Comparison of ENCODE assay signal across 10 mouse cellular contexts in genomic region chr1:185187135-185187785, GRCm38 (mm10). TPM values are rescaled to one million over a fixed set of nuclear protein-coding genes. Genes with fewer than 3 reads are reported as not detected.
DNase-seq lines count a peak whose midpoint lies in the region; ATAC-seq and TF ChIP-seq lines count a peak whose summit lies in the region.
"Had no signal": no experiment of that assay in that cellular context is flagged by ENCODE, and none has a peak within 500 bp of the region (broad histone marks: within the 10 kb centered on the region; RNA-seq: fewer than 3 reads in every experiment).

No protein-coding gene starts in this region.

- DNase-seq in forebrain, embryonic 11.5 days (ENCODE audit: low spot score): no peak
- DNase-seq in forebrain, embryonic 10.5 days (ENCODE audit: extremely low spot score, low spot score): no peak
- peak; percentile 87 for DNase-seq in lung, embryonic 14.5 days
- no peak for DNase-seq in lung, adult 2 months
- peak; percentile 58 for DNase-seq in lung, postnatal 36 days
- DNase-seq in urinary bladder, postnatal 10 days (ENCODE audit: low spot score): no peak
- no peak for DNase-seq in cerebellum, adult 2 months

- H3K4me2 ChIP-seq in forebrain, embryonic 11.5 days (ENCODE audit: low read depth, low read length, severe bottlenecking): no peak overlapping the region
- H3K4me2 ChIP-seq in lung, embryonic 14.5 days: no peak overlapping the region
- no peak overlapping the region for H3K4me2 ChIP-seq in forebrain, embryonic 15.5 days (replicated peaks)
- H3K4me2 ChIP-seq: heart, embryonic 13.5 days had no signal

- no peaks in the 10 kb centered on the region for H3K36me3 ChIP-seq in forebrain, embryonic 11.5 days (ENCODE audit: control insufficient read depth, insufficient read depth, low read length)
- H3K36me3 ChIP-seq in forebrain, embryonic 10.5 days (replicated peaks): no peaks in the 10 kb centered on the region
- H3K36me3 ChIP-seq in lung, embryonic 14.5 days (ENCODE audit: insufficient read depth): no peaks in the 10 kb centered on the region
- no peaks in the 10 kb centered on the region for H3K36me3 ChIP-seq in forebrain, embryonic 15.5 days
- H3K36me3 ChIP-seq: heart, embryonic 13.5 days had no signal

- H3K9me3 ChIP-seq in forebrain, embryonic 11.5 days (ENCODE audit: control insufficient read depth, low read length): no peaks in the 10 kb centered on the region
- H3K9me3 ChIP-seq in forebrain, embryonic 10.5 days: no peaks in the 10 kb centered on the region
- no peaks in the 10 kb centered on the region for H3K9me3 ChIP-seq in lung, embryonic 14.5 days (ENCODE audit: low read depth, low read length)
- H3K9me3 ChIP-seq in forebrain, embryonic 15.5 days: no peaks in the 10 kb centered on the region
- H3K9me3 ChIP-seq: heart, embryonic 13.5 days had no signal

- H3K4me1 ChIP-seq in forebrain, embryonic 11.5 days (replicated peaks; ENCODE audit: control insufficient read depth, insufficient read depth, low read length): no peaks in the 10 kb centered on the region
- peaks cover 17% of the 10 kb centered on the region for H3K4me1 ChIP-seq in forebrain, embryonic 10.5 days
- H3K4me1 ChIP-seq in lung, embryonic 14.5 days (ENCODE audit: insufficient read depth): 0 out of 2 replicates have a peak, but pooled peaks cover 3% of the 10 kb centered on the region
- H3K4me1 ChIP-seq in lung, adult 2 months (ENCODE audit: control insufficient read depth, insufficient read depth, low read length): no peaks in the 10 kb centered on the region
- H3K4me1 ChIP-seq in forebrain, embryonic 15.5 days: 0 out of 2 replicates have a peak, but pooled peaks cover 5% of the 10 kb centered on the region
- H3K4me1 ChIP-seq in cerebellum, adult 2 months (ENCODE audit: control insufficient read depth, insufficient read depth, low read length): no peaks in the 10 kb centered on the region
- H3K4me1 ChIP-seq: heart, embryonic 13.5 days had no signal

- no peak overlapping the region for H3K27ac ChIP-seq in forebrain, embryonic 11.5 days (ENCODE audit: low read depth, low read length)
- H3K27ac ChIP-seq in forebrain, embryonic 10.5 days: no peak overlapping the region
- H3K27ac ChIP-seq in lung, embryonic 14.5 days (ENCODE audit: low read depth): no peak overlapping the region
- no peak overlapping the region for H3K27ac ChIP-seq in forebrain, embryonic 15.5 days (replicated peaks)
- no peak overlapping the region for H3K27ac ChIP-seq in cerebellum, adult 2 months (ENCODE audit: insufficient read depth, low read length)
- H3K27ac ChIP-seq: heart, embryonic 13.5 days; macrophage had no signal

- peak; percentile 82 for TF ChIP-seq CTCF in lung, embryonic 14.5 days (IDR thresholded peaks at IDR 0.05; ENCODE audit: low read depth)
- no peak for TF ChIP-seq CTCF in lung, adult 2 months (IDR thresholded peaks at IDR 0.05; ENCODE audit: insufficient read depth, low read length)
- TF ChIP-seq CTCF in cerebellum, adult 2 months (IDR thresholded peaks at IDR 0.05; ENCODE audit: borderline replicate concordance, insufficient read depth, low read depth, low read length): no peak

- no peak for TF ChIP-seq POLR2A in lung, adult 2 months (IDR thresholded peaks at IDR 0.05; ENCODE audit: borderline replicate concordance, extremely low read depth, low read depth, low read length)
- TF ChIP-seq POLR2A in cerebellum, adult 2 months (IDR thresholded peaks at IDR 0.05; ENCODE audit: borderline replicate concordance, insufficient read depth, low read length): no peak

- WGBS in forebrain, embryonic 11.5 days: 67% methylated on average over 13 of the region's 13 CpGs
- WGBS in forebrain, embryonic 10.5 days: 70% methylated on average over 13 of the region's 13 CpGs
- 56% methylated on average over 13 of the region's 13 CpGs for WGBS in lung, embryonic 14.5 days
- 62% methylated on average over 13 of the region's 13 CpGs for WGBS in lung, adult 2 months
- 68% methylated on average over 13 of the region's 13 CpGs for WGBS in forebrain, embryonic 15.5 days
- WGBS in cerebellum, adult 2 months: 56% methylated on average over 13 of the region's 13 CpGs

- H3K27me3 ChIP-seq in forebrain, embryonic 11.5 days (ENCODE audit: control insufficient read depth, insufficient read depth, low read length): no peaks in the 10 kb centered on the region
- no peaks in the 10 kb centered on the region for H3K27me3 ChIP-seq in forebrain, embryonic 10.5 days (ENCODE audit: poor library complexity, severe bottlenecking)
- H3K27me3 ChIP-seq in lung, embryonic 14.5 days (ENCODE audit: insufficient read depth, low read length): no peaks in the 10 kb centered on the region
- H3K27me3 ChIP-seq in forebrain, embryonic 15.5 days: no peaks in the 10 kb centered on the region
- H3K27me3 ChIP-seq in cerebellum, adult 2 months (ENCODE audit: control insufficient read depth, insufficient read depth, low read length): no peaks in the 10 kb centered on the region

- ATAC-seq in forebrain, embryonic 11.5 days (replicated peaks; ENCODE audit: low FRiP score): peak; percentile 63
- peak; percentile 60; the same call in 1 of the 2 replicates for ATAC-seq in lung, embryonic 14.5 days (ENCODE audit: insufficient read depth)
- ATAC-seq in forebrain, embryonic 15.5 days (replicated peaks): peak; percentile 49; the same call in 1 of the 2 replicates

- H3K4me3 ChIP-seq in forebrain, embryonic 11.5 days (ENCODE audit: low read depth, low read length): no peak overlapping the region
- H3K4me3 ChIP-seq in forebrain, embryonic 10.5 days: no peak overlapping the region
- no peak overlapping the region for H3K4me3 ChIP-seq in lung, embryonic 14.5 days (ENCODE audit: low read depth, low read length)
- H3K4me3 ChIP-seq in lung, adult 2 months (replicated peaks; ENCODE audit: extremely low read depth, low read depth, low read length): no peak overlapping the region
- H3K4me3 ChIP-seq in forebrain, embryonic 15.5 days: no peak overlapping the region
- no peak overlapping the region for H3K4me3 ChIP-seq in cerebellum, adult 2 months (replicated peaks; ENCODE audit: insufficient read depth, low read depth, low read length)
- H3K4me3 ChIP-seq: heart, embryonic 13.5 days had no signal

- H3K9ac ChIP-seq in forebrain, embryonic 11.5 days (ENCODE audit: low read length): no peak overlapping the region
- H3K9ac ChIP-seq in lung, embryonic 14.5 days: no peak overlapping the region
- no peak overlapping the region for H3K9ac ChIP-seq in forebrain, embryonic 15.5 days (replicated peaks)
- H3K9ac ChIP-seq: heart, embryonic 13.5 days had no signal

RNA-seq across cellular contexts. Expression of gene Rab3gap2, which starts 16.7 kb away (rescaled TPM):
- 23.5 and 23.9 TPM in 2 replicates for polyA plus RNA-seq in forebrain, embryonic 11.5 days (2014; fragmentation: Nextera tagmentation; extraction: Ambion mirVana)
- 18.4 and 19.0 TPM in 2 replicates for polyA plus RNA-seq in forebrain, embryonic 10.5 days (2016; fragmentation: Nextera tagmentation; extraction: Ambion mirVana)
- polyA plus RNA-seq in lung, embryonic 14.5 days (2014; fragmentation: Nextera tagmentation; extraction: Ambion mirVana): 21.9 and 22.0 TPM in 2 replicates
- 16.2 and 20.3 TPM in 2 replicates for polyA plus RNA-seq in lung, adult 2 months (2012; rRNA removed)
- 25.8 and 27.4 TPM in 2 replicates for polyA plus RNA-seq in forebrain, embryonic 15.5 days (2015; fragmentation: Nextera tagmentation; extraction: Ambion mirVana)
- polyA plus RNA-seq in cerebellum, adult 2 months (2012; rRNA removed): 44.9 and 46.3 TPM in 2 replicates

Comparison
In these comparisons a context has a peak if more than half of its experiments do, and no peak if none do; other contexts are left out.
1. DNase-seq: peak in lung, embryonic 14.5 days (single experiment) and lung, postnatal 36 days (single experiment); none in forebrain, embryonic 11.5 days (single experiment), forebrain, embryonic 10.5 days (single experiment), lung, adult 2 months (single experiment), urinary bladder, postnatal 10 days (single experiment) and cerebellum, adult 2 months (0 of 2).
2. Peak in every context shown above with its lines, with median percentiles within 50 percentile points of each other: ATAC-seq.